Mouse (Mus musculus) E14TG2a.4 (cell line): ENCODE data around the gene Ubac2.

Experiments used
- CTCF ChIP-seq: conservative IDR thresholded peaks from 2 replicates; pipeline ENCODE4 v1.5.1; 2014; ENCODE audit warnings: low read length
- POU5F1 ChIP-seq: IDR thresholded peaks from 2 replicates; pipeline ENCODE4 v1.6.1; 2014; ENCODE audit warnings: low read length, borderline replicate concordance

- no peak for TF ChIP-seq CTCF
- no peak for TF ChIP-seq POU5F1
Measured at GRCm38 (mm10) chr14:121992395-121993280, 114.2 kb downstream of the Ubac2 start.
